Mouse (Mus musculus): ENCODE measurements around the gene Gm13278. TPM values are rescaled to one million over a fixed set of nuclear protein-coding genes. Genes with fewer than 3 reads are reported as not detected.
A peak's percentile ranks its signal among the peaks of the same experiment; 100 is the strongest.
"Not testable (repeated sequence)": the region's sequence is repeated elsewhere in the genome, so short reads cannot be mapped to it uniquely, and the experiment has no call there.

The Gm13278 gene
- polyA plus RNA-seq, 1 experiment from 2014 or later = not detected

DNA sequence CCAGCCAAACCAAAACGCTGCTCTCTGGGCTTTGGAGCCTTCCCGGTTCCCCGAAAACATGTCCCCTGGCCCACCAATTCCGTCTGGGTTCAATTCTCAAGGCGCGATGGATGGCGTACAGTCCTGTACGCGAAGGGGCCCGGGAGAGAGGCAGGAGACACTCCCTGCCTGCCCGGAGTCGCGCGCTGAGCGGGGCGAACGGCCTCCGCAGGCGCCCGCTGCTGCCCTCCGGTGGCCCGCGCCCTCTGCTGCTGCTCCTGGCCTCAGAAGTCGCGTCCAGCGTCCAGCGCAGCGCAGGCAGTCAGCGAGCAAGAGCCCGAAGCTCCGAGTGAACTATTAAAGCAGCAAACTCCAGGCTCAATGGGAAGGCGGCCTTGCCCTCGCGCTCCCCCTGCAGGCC is 14.4 kb downstream of the Gm13278 start:
- H3K4me1 ChIP-seq (replicated peaks; ENCODE audit: insufficient read depth, low read length); H3K4me2 ChIP-seq (ENCODE audit: low read length); H3K9ac ChIP-seq (ENCODE audit: low read depth, low read length); ATAC-seq (replicated peaks; ENCODE audit: low FRiP score, low read depth); H3K36me3 ChIP-seq (ENCODE audit: insufficient read depth, low read length); H3K27me3 ChIP-seq (ENCODE audit: insufficient read depth, low read length); H3K27ac ChIP-seq; DNase-seq (ENCODE audit: low spot score); H3K4me3 ChIP-seq (replicated peaks; ENCODE audit: low read depth, low read length); H3K9me3 ChIP-seq (replicated peaks; ENCODE audit: low read length): not testable (repeated sequence)
- WGBS = no CpG with 5 or more reads among the region's 34 CpGs
- TF ChIP-seq CTCF (IDR thresholded peaks at IDR 0.05; ENCODE audit: low read depth) = peak; percentile 39

DNA sequence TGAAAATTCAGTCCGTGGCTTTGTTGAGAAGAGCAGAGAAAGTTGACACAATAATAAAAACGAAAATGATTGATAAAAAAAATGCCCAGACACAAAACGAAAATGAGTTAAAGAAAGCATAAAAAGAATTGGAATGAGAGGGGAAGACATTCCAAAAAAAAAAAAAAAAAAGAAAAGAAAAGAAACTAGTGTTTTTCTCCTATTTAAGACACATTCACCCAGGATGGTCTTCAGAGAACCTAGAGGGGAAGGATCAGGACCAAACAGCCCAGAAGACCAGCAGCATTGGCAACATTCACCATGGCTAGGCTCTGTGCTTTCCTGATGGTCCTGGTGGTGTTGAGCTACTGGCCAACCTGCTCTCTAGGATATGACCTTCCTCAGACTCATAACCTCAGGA is 24.6 kb downstream of the Gm13278 start, which contains the start of gene Ifna7:
Ifna7 (plus strand) TSS at position 301 of the 400 bp plus-strand sequence.
- H3K27ac ChIP-seq = no peak within 1 kb of the TSS
- H3K27me3 ChIP-seq (ENCODE audit: insufficient read depth, low read length) = no peaks in the 10 kb centered on the region
- no peaks in the 10 kb centered on the region for H3K36me3 ChIP-seq (ENCODE audit: insufficient read depth, low read length)
- H3K4me3 ChIP-seq (replicated peaks; ENCODE audit: low read depth, low read length) = no peak within 1 kb of the TSS
- H3K9ac ChIP-seq (ENCODE audit: low read depth, low read length) = no peak within 1 kb of the TSS
- H3K9me3 ChIP-seq (replicated peaks; ENCODE audit: low read length) = no peaks in the 10 kb centered on the region
- no peaks in the 10 kb centered on the region for H3K4me1 ChIP-seq (replicated peaks; ENCODE audit: insufficient read depth, low read length)
- DNase-seq (ENCODE audit: low spot score) (no peak), ATAC-seq (replicated peaks; ENCODE audit: low FRiP score, low read depth) (no peak)
- WGBS = 63% methylated on average over 3 of the region's 3 CpGs
- TF ChIP-seq CTCF (IDR thresholded peaks at IDR 0.05; ENCODE audit: low read depth) = no peak
- H3K4me2 ChIP-seq (ENCODE audit: low read length) = no peak within 1 kb of the TSS

DNA sequence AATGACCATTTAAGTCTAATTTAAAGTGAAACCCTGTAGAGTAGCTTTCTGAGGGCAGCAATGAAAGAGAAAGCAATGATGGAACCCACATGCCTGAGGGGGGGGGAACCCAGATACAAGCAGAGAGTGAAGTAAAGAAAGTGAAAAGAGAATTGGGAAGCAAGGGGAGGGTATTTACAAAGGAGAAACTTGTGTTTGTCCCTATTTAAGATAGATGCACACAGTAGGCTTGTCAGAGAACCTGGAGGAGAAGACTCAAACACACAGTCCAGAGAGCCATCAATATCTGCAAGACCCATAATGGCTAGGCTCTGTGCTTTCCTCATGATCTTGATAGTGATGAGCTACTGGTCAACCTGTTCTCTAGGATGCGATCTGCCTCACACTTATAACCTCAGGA is 28.3 kb downstream of the Gm13278 start, which contains the start of gene Ifna11:
Ifna11 (plus strand) TSS at position 301 of the 400 bp plus-strand sequence.
- Histone ChIP-seq H3K27ac (no peak within 1 kb of the TSS), H3K9ac (ENCODE audit: low read depth, low read length) (no peak within 1 kb of the TSS), H3K9me3 (replicated peaks; ENCODE audit: low read length) (no peaks in the 10 kb centered on the region), H3K4me3 (replicated peaks; ENCODE audit: low read depth, low read length) (no peak within 1 kb of the TSS), H3K4me1 (replicated peaks; ENCODE audit: insufficient read depth, low read length) (no peaks in the 10 kb centered on the region), H3K36me3 (ENCODE audit: insufficient read depth, low read length) (no peaks in the 10 kb centered on the region), H3K27me3 (ENCODE audit: insufficient read depth, low read length) (no peaks in the 10 kb centered on the region), H3K4me2 (ENCODE audit: low read length) (no peak within 1 kb of the TSS)
- ATAC-seq (replicated peaks; ENCODE audit: low FRiP score, low read depth) = no peak
- DNase-seq (ENCODE audit: low spot score) = no peak
- no peak for TF ChIP-seq CTCF (IDR thresholded peaks at IDR 0.05; ENCODE audit: low read depth)
- WGBS = 79% methylated on average over 1 of the region's 1 CpGs

DNA sequence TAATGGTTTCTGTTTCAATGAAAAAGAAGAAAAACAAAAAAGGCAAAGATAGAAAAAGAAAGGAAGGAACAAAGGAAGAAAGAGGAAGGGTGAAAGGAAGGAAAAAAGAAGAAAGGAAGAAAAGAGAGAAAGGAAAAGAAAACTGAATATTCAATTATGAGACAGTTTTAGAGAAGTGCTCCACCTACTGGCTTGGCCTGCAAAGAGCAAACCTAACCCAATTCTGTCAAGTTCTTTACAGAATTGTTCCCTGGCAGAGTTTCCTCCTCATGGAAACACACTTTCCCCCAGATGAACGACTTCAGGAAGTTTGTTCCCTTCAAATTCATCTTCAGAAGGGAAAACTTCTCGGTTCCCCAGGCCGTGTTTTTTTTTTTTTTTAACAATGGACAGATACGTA is 31.6 kb downstream of the Gm13278 start:
- DNase-seq (ENCODE audit: low spot score) (peak; percentile 51), ATAC-seq (replicated peaks; ENCODE audit: low FRiP score, low read depth) (no peak)
- no peak overlapping the region for H3K4me3 ChIP-seq (replicated peaks; ENCODE audit: low read depth, low read length)
- no peaks in the 10 kb centered on the region for H3K4me1 ChIP-seq (replicated peaks; ENCODE audit: insufficient read depth, low read length)
- WGBS = 23% methylated on average over 4 of the region's 4 CpGs
- TF ChIP-seq CTCF (IDR thresholded peaks at IDR 0.05; ENCODE audit: low read depth) = peak; percentile 66
- no peak overlapping the region for H3K27ac ChIP-seq
- H3K27me3 ChIP-seq (ENCODE audit: insufficient read depth, low read length) = no peaks in the 10 kb centered on the region
- H3K9ac ChIP-seq (ENCODE audit: low read depth, low read length) = no peak overlapping the region
- no peaks in the 10 kb centered on the region for H3K9me3 ChIP-seq (replicated peaks; ENCODE audit: low read length)
- H3K36me3 ChIP-seq (ENCODE audit: insufficient read depth, low read length) = no peaks in the 10 kb centered on the region
- H3K4me2 ChIP-seq (ENCODE audit: low read length) = no peak overlapping the region

DNA sequence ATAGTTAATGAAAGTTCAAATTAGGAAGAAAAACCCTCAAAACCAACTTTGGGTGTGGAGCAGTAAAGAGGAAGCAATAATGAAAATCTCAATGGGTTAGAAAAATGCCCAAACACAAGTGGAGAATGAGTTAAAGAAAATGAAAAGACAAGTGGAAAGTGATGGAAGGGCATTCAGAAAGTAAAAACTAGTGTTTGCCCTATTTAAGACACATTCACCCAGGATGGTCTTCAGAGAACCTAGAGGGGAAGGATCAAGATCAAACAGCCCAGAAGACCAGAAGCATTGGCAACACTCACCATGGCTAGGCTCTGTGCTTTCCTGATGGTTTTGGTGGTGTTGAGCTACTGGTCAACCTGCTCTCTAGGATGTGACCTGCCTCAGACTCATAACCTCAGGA is 35.8 kb downstream of the Gm13278 start, which contains the start of gene Ifna6:
Ifna6 (plus strand) TSS at position 301 of the 400 bp plus-strand sequence.
- H3K27me3 ChIP-seq (ENCODE audit: insufficient read depth, low read length); DNase-seq (ENCODE audit: low spot score); H3K36me3 ChIP-seq (ENCODE audit: insufficient read depth, low read length); H3K9me3 ChIP-seq (replicated peaks; ENCODE audit: low read length); H3K4me1 ChIP-seq (replicated peaks; ENCODE audit: insufficient read depth, low read length); H3K4me2 ChIP-seq (ENCODE audit: low read length); ATAC-seq (replicated peaks; ENCODE audit: low FRiP score, low read depth); H3K27ac ChIP-seq; H3K4me3 ChIP-seq (replicated peaks; ENCODE audit: low read depth, low read length); H3K9ac ChIP-seq (ENCODE audit: low read depth, low read length): not testable (repeated sequence)

DNA sequence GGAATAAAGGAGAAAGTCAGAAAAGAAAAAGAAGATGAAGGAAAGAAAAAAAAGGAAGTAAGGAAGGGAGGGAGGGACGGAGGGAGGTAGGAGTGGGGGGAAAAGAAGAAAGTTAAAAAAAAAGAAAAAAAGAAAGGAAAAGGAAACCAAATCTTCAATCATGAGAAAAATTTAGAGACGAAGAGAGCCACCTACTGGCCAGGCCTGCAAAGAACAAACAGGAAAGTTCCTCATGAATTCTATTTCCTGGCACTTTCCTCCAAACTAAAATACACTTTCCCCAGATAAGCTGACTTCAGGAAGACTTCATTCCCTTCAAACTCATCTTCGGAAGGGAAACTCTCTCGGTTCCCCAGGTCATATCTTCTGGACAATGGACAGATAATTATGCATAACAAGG is 39.2 kb downstream of the Gm13278 start:
- ATAC-seq (replicated peaks; ENCODE audit: low FRiP score, low read depth) = no peak
- WGBS = 32% methylated on average over 4 of the region's 4 CpGs

DNA sequence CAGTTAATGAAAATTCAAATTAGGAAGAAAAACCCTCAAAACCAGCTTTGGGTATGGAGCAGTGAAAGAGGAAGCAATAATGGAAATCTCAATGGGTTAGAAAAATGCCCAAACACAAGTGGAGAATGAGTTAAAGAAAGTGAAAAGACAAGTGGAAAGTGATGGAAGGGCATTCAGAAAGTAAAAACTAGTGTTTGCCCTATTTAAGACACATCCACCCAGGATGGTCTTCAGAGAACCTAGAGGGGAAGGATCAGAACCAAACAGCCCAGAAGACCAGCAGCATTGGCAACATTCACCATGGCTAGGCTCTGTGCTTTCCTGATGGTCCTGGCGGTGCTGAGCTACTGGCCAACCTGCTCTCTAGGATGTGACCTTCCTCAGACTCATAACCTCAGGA is 43.9 kb downstream of the Gm13278 start, which contains the start of gene Ifna5:
Ifna5 (plus strand) TSS at position 301 of the 400 bp plus-strand sequence.
- H3K9ac ChIP-seq (ENCODE audit: low read depth, low read length); H3K36me3 ChIP-seq (ENCODE audit: insufficient read depth, low read length); ATAC-seq (replicated peaks; ENCODE audit: low FRiP score, low read depth); DNase-seq (ENCODE audit: low spot score); H3K4me2 ChIP-seq (ENCODE audit: low read length); H3K9me3 ChIP-seq (replicated peaks; ENCODE audit: low read length); H3K4me3 ChIP-seq (replicated peaks; ENCODE audit: low read depth, low read length); H3K4me1 ChIP-seq (replicated peaks; ENCODE audit: insufficient read depth, low read length); H3K27ac ChIP-seq; H3K27me3 ChIP-seq (ENCODE audit: insufficient read depth, low read length): not testable (repeated sequence)
- WGBS = 64% methylated on average over 1 of the region's 1 CpGs

More for the DNA sequence above, 39.2 kb downstream of the Gm13278 start:
- peak; percentile 59 for DNase-seq (ENCODE audit: low spot score)
- H3K9ac ChIP-seq (ENCODE audit: low read depth, low read length) = no peak overlapping the region
- H3K27ac ChIP-seq = no peak overlapping the region
- H3K36me3 ChIP-seq (ENCODE audit: insufficient read depth, low read length) = no peaks in the 10 kb centered on the region
- TF ChIP-seq CTCF (IDR thresholded peaks at IDR 0.05; ENCODE audit: low read depth) = peak; percentile 64
- no peaks in the 10 kb centered on the region for H3K4me1 ChIP-seq (replicated peaks; ENCODE audit: insufficient read depth, low read length)
- no peak overlapping the region for H3K4me2 ChIP-seq (ENCODE audit: low read length)
- no peaks in the 10 kb centered on the region for H3K27me3 ChIP-seq (ENCODE audit: insufficient read depth, low read length)
- no peaks in the 10 kb centered on the region for H3K9me3 ChIP-seq (replicated peaks; ENCODE audit: low read length)
- H3K4me3 ChIP-seq (replicated peaks; ENCODE audit: low read depth, low read length) = no peak overlapping the region

Data from kidney, postnatal 0 days (tissue).